Mouse (Mus musculus): ENCODE results near the gene Mgat4c.

GRCm38 (mm10) chr10:102377377-102377776 is 696.1 kb downstream of the Mgat4c start:
- TF ChIP-seq CTCF (conservative IDR thresholded peaks at IDR 0.05; ENCODE audit: low read length) (no peak), POU5F1 (IDR thresholded peaks at IDR 0.05; ENCODE audit: borderline replicate concordance, low read length) (no peak), NANOG (IDR thresholded peaks at IDR 0.05; ENCODE audit: borderline replicate concordance, low read length) (no peak)
